Mouse (Mus musculus) stomach, postnatal 0 days (tissue): Measurements from ENCODE around the gene Sec31a.

ENCODE experiments used
- CTCF ChIP-seq: IDR thresholded peaks from 2 replicates; pipeline ENCODE4 v1.5.1; 2016; ENCODE audit warnings: antibody characterized with exemption, low read depth, mild to moderate bottlenecking, moderate library complexity
- EP300 ChIP-seq: optimal IDR thresholded peaks from 2 replicates; pipeline ENCODE3; 2016; ENCODE audit warnings: antibody characterized with exemption

- TF ChIP-seq CTCF: no peak
- no peak for TF ChIP-seq EP300
Measured at GRCm38 (mm10) chr5:100341042-100341441, 75.0 kb downstream of the Sec31a start.
